Mouse (Mus musculus) stomach, postnatal 0 days (tissue): ENCODE measurements around the gene Hipk1.

ENCODE experiments used
- CTCF ChIP-seq: IDR thresholded peaks from 2 replicates; pipeline ENCODE4 v1.5.1; 2016; ENCODE audit warnings: antibody characterized with exemption, low read depth, mild to moderate bottlenecking, moderate library complexity
- EP300 ChIP-seq: optimal IDR thresholded peaks from 2 replicates; pipeline ENCODE3; 2016; ENCODE audit warnings: antibody characterized with exemption

- TF ChIP-seq CTCF (no peak), EP300 (no peak)
Measured at GRCm38 (mm10) chr3:103810967-103811366, 19.6 kb upstream of the Hipk1 start.
